Mouse (Mus musculus) neural tube, embryonic 12.5 days (tissue): ENCODE measurements around the gene Ndufc2. TPM values are rescaled to one million over a fixed set of nuclear protein-coding genes. Genes with fewer than 3 reads are reported as not detected.

ENCODE experiments used
- ATAC-seq: fragments of 200-750 bp; cut with Nextera tagmentation; 2 replicates; pipeline ENCODE4 v1.8.0; 2017; ENCODE audit warnings: low read depth, mild to moderate bottlenecking, moderate TSS enrichment, moderate library complexity; ENCODE audit not compliant: low FRiP score
- H3K27ac ChIP-seq: fragments of 300-500 bp; sonication (generic); 2 replicates; pipeline ENCODE4 v1.5.1; 2016
- H3K27me3 ChIP-seq: fragments of 300-500 bp; sonication (generic); replicated peaks from 2 replicates; pipeline ENCODE4 v1.6.1; 2016; ENCODE audit warnings: mild to moderate bottlenecking
- H3K36me3 ChIP-seq: fragments of 300-500 bp; sonication (generic); 2 replicates; pipeline ENCODE4 v1.6.1; 2016; ENCODE audit warnings: mild to moderate bottlenecking
- H3K4me1 ChIP-seq: fragments of 300-500 bp; sonication (generic); 2 replicates; pipeline ENCODE4 v1.6.1; 2016
- H3K4me2 ChIP-seq: fragments of 300-500 bp; sonication (generic); replicated peaks from 2 replicates; pipeline ENCODE4 v1.6.1; 2016; ENCODE audit warnings: mild to moderate bottlenecking
- H3K4me3 ChIP-seq: fragments of 300-500 bp; sonication (generic); 2 replicates; pipeline ENCODE4 v1.5.1; 2016
- H3K9ac ChIP-seq: fragments of 300-500 bp; sonication (generic); 2 replicates; pipeline ENCODE4 v1.6.1; 2016; ENCODE audit warnings: mild to moderate bottlenecking
- H3K9me3 ChIP-seq: fragments of 300-500 bp; sonication (generic); 2 replicates; pipeline ENCODE4 v1.6.1; 2016; ENCODE audit warnings: mild to moderate bottlenecking
- WGBS: fragments of 180-500 bp; shearing (Covaris S2); methylation state at CpG from one replicate; pipeline ENCODE4 v1.1.7; 2016; 5-methylcytosine and 5-hydroxymethylcytosine counted together
- polyA plus RNA-seq: library from polyadenylated mRNA; unstranded; fragments of >200 nt; fragmentation: Nextera tagmentation; extraction: Ambion mirVana; gene quantifications from 2 replicates; pipeline ENCODE4 v1.2.1, GENCODE M21; 2016

Ndufc2 gene
- polyA plus RNA-seq = 399 and 400 TPM in 2 replicates

DNA sequence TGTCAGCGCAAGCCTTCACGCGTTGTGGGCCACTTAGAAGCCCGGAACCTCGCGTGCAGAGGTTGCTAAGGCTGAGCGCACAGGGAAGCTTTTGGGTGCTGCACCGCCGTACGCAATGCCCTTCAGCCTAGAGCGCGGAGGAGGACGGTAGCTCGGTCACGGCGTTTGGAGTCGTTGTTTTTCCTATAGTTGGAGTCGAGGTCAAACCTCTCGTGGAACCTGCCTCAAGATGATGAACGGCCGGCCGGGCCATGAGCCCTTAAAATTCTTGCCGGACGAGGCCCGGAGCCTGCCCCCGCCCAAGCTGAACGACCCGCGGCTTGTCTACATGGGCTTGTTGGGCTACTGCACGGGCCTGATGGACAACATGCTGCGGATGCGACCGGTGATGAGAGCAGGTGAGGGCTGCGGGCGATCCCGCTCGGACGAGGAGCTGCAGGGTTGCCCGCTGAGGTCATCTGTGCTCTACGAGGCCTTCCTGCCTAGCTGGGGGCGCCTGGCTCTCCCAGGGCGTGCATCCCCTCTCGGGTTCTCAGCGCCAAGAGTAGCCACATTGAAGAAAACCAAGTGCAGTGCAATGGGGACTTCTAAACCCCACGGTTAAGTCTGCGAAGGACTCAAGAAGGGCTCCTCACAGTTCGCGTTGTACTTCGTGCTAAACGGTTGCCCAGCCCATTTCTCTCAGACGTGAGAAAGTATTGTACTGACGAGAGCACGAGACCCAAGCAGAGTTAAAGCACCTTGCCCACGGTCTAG is at the start of gene Ndufc2:
Ndufc2 (plus strand) TSS at position 44 of the 756 bp plus-strand sequence.
- 1% methylated on average over 54 of the region's 54 CpGs for WGBS
- H3K9ac ChIP-seq = peak within 1 kb of the TSS; percentile 96
- peaks cover 17% of the 10 kb centered on the region for H3K4me1 ChIP-seq
- peak within 1 kb of the TSS; percentile 80 for H3K4me2 ChIP-seq
- peak; percentile 95 for ATAC-seq
- peaks cover 15% of the 10 kb centered on the region for H3K36me3 ChIP-seq
- no peaks in the 10 kb centered on the region for H3K27me3 ChIP-seq
- H3K4me3 ChIP-seq = peak within 1 kb of the TSS; percentile 93
- H3K27ac ChIP-seq = peak within 1 kb of the TSS; percentile 46
- H3K9me3 ChIP-seq = peaks cover 12% of the 10 kb centered on the region; the same call in 1 of the 2 replicates

DNA sequence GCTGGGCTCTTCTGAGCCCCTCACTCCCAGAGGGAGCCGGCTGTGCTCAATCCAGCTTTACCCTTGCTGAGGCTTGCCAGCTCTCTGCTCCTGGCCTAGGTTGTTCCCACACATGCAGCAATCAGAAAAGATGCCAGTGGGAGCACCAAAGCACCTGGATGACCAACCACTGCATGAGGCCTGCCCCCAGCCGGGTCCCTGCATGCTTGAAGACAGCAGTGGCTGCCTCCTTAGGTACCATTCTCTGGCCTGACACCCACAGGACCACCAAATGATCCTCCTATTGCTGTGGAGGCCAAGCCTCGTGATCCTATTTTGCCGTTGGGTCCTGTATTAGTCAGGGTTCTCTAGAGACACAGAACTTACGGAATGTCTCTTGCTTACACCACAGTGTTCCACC is 48.9 kb upstream of the Ndufc2 start:
- Histone ChIP-seq H3K27me3 (no peaks in the 10 kb centered on the region), H3K27ac (no peak overlapping the region), H3K4me1 (no peaks in the 10 kb centered on the region), H3K9me3 (no peaks in the 10 kb centered on the region), H3K36me3 (peaks cover 7% of the 10 kb centered on the region), H3K9ac (no peak overlapping the region), H3K4me3 (no peak overlapping the region), H3K4me2 (no peak overlapping the region)
- WGBS = 90% methylated on average over 5 of the region's 5 CpGs
- no peak for ATAC-seq

GRCm38 (mm10) chr7:97351792-97352513 is 47.9 kb upstream of the Ndufc2 start:
- H3K9me3 ChIP-seq = no peaks in the 10 kb centered on the region
- H3K4me1 ChIP-seq = no peaks in the 10 kb centered on the region
- no peak overlapping the region for H3K4me3 ChIP-seq
- H3K4me2 ChIP-seq = no peak overlapping the region
- no peak overlapping the region for H3K27ac ChIP-seq
- no peaks in the 10 kb centered on the region for H3K27me3 ChIP-seq
- no peak overlapping the region for H3K9ac ChIP-seq
- ATAC-seq = no peak
- peaks cover 7% of the 10 kb centered on the region for H3K36me3 ChIP-seq
- 87% methylated on average over 11 of the region's 11 CpGs for WGBS

DNA sequence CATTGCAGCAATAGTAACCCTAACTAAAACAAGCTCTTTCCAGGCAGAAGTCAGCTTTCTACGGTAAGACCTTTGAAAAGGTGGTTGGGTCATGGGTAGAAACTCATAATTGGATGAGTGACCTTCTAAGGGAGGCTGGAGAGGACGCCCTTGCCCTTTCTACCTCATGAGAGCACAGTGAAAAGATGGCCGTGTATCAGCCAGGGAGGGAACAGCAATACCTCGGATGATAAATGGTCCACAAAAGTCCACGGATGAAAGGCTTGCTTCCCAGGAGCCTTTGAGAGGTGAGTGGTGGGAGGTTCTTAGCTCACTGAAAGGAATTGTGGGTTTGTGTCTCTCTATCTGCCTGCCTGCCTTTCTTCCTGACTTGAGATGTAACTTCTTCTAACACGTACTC is 46.4 kb upstream of the Ndufc2 start:
- Histone ChIP-seq H3K27me3 (no peaks in the 10 kb centered on the region), H3K4me3 (no peak overlapping the region), H3K4me1 (no peaks in the 10 kb centered on the region), H3K9me3 (no peaks in the 10 kb centered on the region), H3K9ac (no peak overlapping the region), H3K27ac (no peak overlapping the region), H3K4me2 (no peak overlapping the region), H3K36me3 (no peaks in the 10 kb centered on the region)
- ATAC-seq = no peak
- WGBS = 85% methylated on average over 6 of the region's 6 CpGs

- no peaks in the 10 kb centered on the region for H3K9me3 ChIP-seq
- no peaks in the 10 kb centered on the region for H3K27me3 ChIP-seq
- no peaks in the 10 kb centered on the region for H3K4me1 ChIP-seq
- H3K4me3 ChIP-seq = no peak overlapping the region
- H3K9ac ChIP-seq = no peak overlapping the region
- H3K36me3 ChIP-seq = no peaks in the 10 kb centered on the region
- no peak overlapping the region for H3K27ac ChIP-seq
- H3K4me2 ChIP-seq = no peak overlapping the region
- no peak for ATAC-seq
- WGBS = 50% methylated on average over 13 of the region's 13 CpGs
These were observed 44.5 kb upstream of the Ndufc2 start for GRCm38 (mm10) chr7:97355068-97355841.

GRCm38 (mm10) chr7:97356253-97356652 is 43.5 kb upstream of the Ndufc2 start:
- 91% methylated on average over 5 of the region's 5 CpGs for WGBS
- ATAC-seq = no peak
- H3K27ac ChIP-seq = no peak overlapping the region
- H3K4me3 ChIP-seq = no peak overlapping the region
- no peaks in the 10 kb centered on the region for H3K36me3 ChIP-seq
- H3K9me3 ChIP-seq = no peaks in the 10 kb centered on the region
- no peak overlapping the region for H3K4me2 ChIP-seq
- no peaks in the 10 kb centered on the region for H3K4me1 ChIP-seq
- H3K27me3 ChIP-seq = no peaks in the 10 kb centered on the region
- no peak overlapping the region for H3K9ac ChIP-seq

DNA sequence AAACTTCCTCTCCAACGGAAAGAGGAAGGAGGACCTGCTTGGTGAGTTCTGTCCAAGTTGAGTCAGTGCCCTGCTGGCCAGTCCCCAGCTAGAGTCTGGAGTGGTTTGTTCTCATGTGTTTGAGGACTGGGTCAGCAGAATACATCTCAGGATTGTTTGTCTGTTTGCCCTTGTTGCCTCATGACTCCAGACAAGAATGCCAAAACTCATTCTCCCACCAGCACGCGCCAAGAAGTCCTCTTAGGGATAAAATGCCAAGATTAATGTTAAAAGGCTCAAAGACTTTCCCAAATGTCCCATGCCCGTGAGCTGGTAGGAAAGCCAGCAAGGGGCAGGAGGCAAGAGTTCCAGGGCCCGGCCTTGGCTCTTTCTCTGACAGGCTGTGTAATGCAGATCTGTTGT is 42.9 kb upstream of the Ndufc2 start:
- Histone ChIP-seq H3K27ac (no peak overlapping the region), H3K36me3 (no peaks in the 10 kb centered on the region), H3K9me3 (no peaks in the 10 kb centered on the region), H3K4me3 (no peak overlapping the region), H3K4me2 (no peak overlapping the region), H3K4me1 (no peaks in the 10 kb centered on the region), H3K9ac (no peak overlapping the region), H3K27me3 (no peaks in the 10 kb centered on the region)
- ATAC-seq = no peak
- WGBS = 79% methylated on average over 5 of the region's 5 CpGs

- Histone ChIP-seq H3K27me3 (no peaks in the 10 kb centered on the region), H3K9me3 (no peaks in the 10 kb centered on the region), H3K27ac (no peak overlapping the region), H3K9ac (no peak overlapping the region), H3K4me1 (no peaks in the 10 kb centered on the region), H3K4me3 (no peak overlapping the region), H3K36me3 (no peaks in the 10 kb centered on the region), H3K4me2 (no peak overlapping the region)
- 84% methylated on average over 3 of the region's 3 CpGs for WGBS
- no peak for ATAC-seq
These were observed 42.0 kb upstream of the Ndufc2 start for GRCm38 (mm10) chr7:97357840-97358239.

GRCm38 (mm10) chr7:97358347-97358746 is 41.5 kb upstream of the Ndufc2 start:
- Histone ChIP-seq H3K9me3 (no peaks in the 10 kb centered on the region), H3K36me3 (no peaks in the 10 kb centered on the region), H3K27ac (no peak overlapping the region), H3K27me3 (no peaks in the 10 kb centered on the region), H3K4me1 (no peaks in the 10 kb centered on the region), H3K9ac (no peak overlapping the region), H3K4me3 (no peak overlapping the region), H3K4me2 (no peak overlapping the region)
- no peak for ATAC-seq
- WGBS = 91% methylated on average over 4 of the region's 4 CpGs

GRCm38 (mm10) chr7:97360166-97360565 is 39.6 kb upstream of the Ndufc2 start:
- no peak overlapping the region for H3K4me2 ChIP-seq
- H3K4me1 ChIP-seq = no peaks in the 10 kb centered on the region
- H3K27me3 ChIP-seq = no peaks in the 10 kb centered on the region
- 55% methylated on average over 5 of the region's 5 CpGs for WGBS
- H3K36me3 ChIP-seq = no peaks in the 10 kb centered on the region
- H3K4me3 ChIP-seq = no peak overlapping the region
- H3K9ac ChIP-seq = no peak overlapping the region
- ATAC-seq = no peak
- H3K9me3 ChIP-seq = no peaks in the 10 kb centered on the region
- no peak overlapping the region for H3K27ac ChIP-seq

GRCm38 (mm10) chr7:97360955-97361354 is 38.8 kb upstream of the Ndufc2 start:
- Histone ChIP-seq H3K27me3 (no peaks in the 10 kb centered on the region), H3K4me3 (no peak overlapping the region), H3K4me2 (no peak overlapping the region), H3K9me3 (no peaks in the 10 kb centered on the region), H3K4me1 (no peaks in the 10 kb centered on the region), H3K36me3 (no peaks in the 10 kb centered on the region), H3K27ac (no peak overlapping the region), H3K9ac (no peak overlapping the region)
- 51% methylated on average over 3 of the region's 3 CpGs for WGBS
- no peak for ATAC-seq

DNA sequence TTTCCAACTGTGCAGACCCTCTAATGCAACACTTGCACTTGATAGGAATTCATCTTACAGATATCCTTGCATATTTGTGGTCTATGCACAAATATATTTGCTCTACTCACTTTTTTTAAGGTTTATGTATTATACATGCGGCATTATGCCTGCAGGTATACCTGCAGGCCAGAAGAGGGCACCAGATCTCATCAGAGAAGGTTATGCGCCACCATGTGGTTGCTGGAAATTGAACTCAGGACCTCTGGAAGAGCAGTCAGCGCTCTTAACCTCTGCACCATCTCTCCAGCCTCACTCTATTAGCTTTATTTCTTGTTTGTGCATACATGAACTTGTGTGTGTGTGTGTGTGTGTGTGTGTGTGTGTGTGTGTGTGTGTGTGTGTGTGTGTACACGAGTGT is 38.3 kb upstream of the Ndufc2 start:
- Histone ChIP-seq H3K9ac (no peak overlapping the region), H3K4me2 (no peak overlapping the region), H3K36me3 (no peaks in the 10 kb centered on the region), H3K27me3 (no peaks in the 10 kb centered on the region), H3K4me3 (no peak overlapping the region), H3K27ac (no peak overlapping the region), H3K9me3 (no peaks in the 10 kb centered on the region), H3K4me1 (no peaks in the 10 kb centered on the region)
- no peak for ATAC-seq
- 23% methylated on average over 4 of the region's 4 CpGs for WGBS
